Mouse (Mus musculus) erythroblast, adult 5-6 weeks (primary cell): Measurements from ENCODE around the gene Mptx1. TPM values are rescaled to one million over a fixed set of nuclear protein-coding genes. Genes with fewer than 3 reads are reported as not detected.
"Not testable (repeated sequence)": the region's sequence is repeated elsewhere in the genome, so short reads cannot be mapped to it uniquely, and the experiment has no call there.

Experiments used
- ATAC-seq: replicated peaks from 2 replicates; pipeline ENCODE4 v1.8.0; 2016; ENCODE audit warnings: moderate number of reproducible peaks, mild to moderate bottlenecking, moderate TSS enrichment, inconsistent platforms; ENCODE audit not compliant: poor library complexity, low FRiP score, severe bottlenecking
- total RNA-seq, 2 experiments: library from RNA; stranded (forward) in 1 of 2; stranded (reverse) in 1 of 2; fragments of 150-400 nt in 1 of 2; fragments of 200-764, 138-1000 nt in 1 of 2; gene quantifications; 2 replicates each; pipeline versions ENCODE4 v1.2.3 to v1.2.4; 2015 to 2017; ENCODE audit warnings: low replicate concordance in 2 of 2

The Mptx1 gene
- total RNA-seq (2015; ENCODE audit: low replicate concordance): not detected in 2 replicates
- total RNA-seq (2017; ENCODE audit: low replicate concordance): not detected in 2 replicates

DNA sequence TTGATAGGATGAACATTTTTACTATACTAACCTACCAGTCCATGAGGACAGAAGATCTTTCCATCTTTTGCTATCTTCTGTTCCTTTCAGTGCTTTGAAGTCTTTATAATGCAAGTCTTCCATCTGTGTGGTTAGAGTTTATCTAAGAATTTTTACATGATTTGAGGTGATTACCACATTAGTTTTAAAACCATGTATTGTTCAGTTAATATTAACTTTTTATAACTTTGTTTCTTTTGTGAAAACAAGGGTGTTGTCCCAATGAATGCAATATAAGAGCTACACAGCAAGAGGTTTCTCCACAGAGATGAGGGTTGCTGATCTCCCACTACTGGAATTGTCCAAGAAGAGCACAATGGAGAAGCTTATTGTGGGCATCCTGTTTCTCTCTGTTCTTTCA, at the start of gene Mptx1:
TSS of gene Mptx1 (plus strand) at position 301 of the 400 bp plus-strand sequence.
- ATAC-seq: no peak

DNA sequence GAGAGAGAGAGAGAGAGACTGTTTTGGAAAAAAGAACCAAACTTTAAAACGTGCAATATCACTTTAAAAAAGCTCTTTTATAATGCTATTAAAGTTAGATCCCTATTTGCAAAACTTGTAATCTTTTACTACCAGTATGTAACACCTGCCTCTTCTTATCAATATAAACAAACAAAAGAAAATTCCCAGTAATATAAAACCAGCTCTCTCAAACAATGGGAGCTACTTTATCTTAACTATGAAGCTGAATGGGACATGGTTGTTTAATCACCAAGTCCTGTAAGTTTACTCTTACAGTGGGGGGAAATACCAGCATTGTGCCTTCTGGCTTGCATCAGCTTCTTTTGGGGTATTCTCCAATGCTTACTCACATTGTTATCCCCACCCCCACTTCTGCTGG, 27.2 kb upstream of the Mptx1 start:
- no peak for ATAC-seq

GRCm38 (mm10) chr1:174317308-174317707, 13.0 kb upstream of the Mptx1 start:
- no peak for ATAC-seq

GRCm38 (mm10) chr1:174353636-174354035, 23.3 kb downstream of the Mptx1 start:
- not testable (repeated sequence) for ATAC-seq

DNA sequence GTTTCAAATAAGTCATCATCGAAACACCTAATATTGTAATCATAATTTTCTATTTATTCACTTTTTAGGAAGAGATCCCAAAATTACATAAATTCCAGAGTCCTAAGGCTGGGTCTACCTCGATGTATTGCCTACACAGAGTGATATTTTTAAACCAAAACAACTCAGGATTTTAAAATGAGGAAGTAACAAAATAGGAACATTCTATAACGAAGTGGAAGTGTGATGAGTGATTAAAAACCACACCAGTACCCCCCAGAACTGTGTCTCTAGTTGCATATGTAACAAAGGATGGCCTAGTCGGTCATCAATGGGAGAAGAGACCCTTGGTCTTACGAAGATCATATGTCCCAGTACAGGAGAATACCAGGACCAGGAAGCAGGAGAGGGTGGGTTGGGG, 24.3 kb downstream of the Mptx1 start:
- ATAC-seq: no peak

- ATAC-seq: no peak
Observed at GRCm38 (mm10) chr1:174364882-174365451, 34.6 kb downstream of the Mptx1 start, which contains the start of gene Olfr417. TSS of gene Olfr417 (plus strand) at chr1:174365122.

GRCm38 (mm10) chr1:174373799-174374198, 43.5 kb downstream of the Mptx1 start:
- ATAC-seq: no peak

Other genes with a start within 250 kb of the Mptx1 start
- gene Olfr429, start 246.2 kb upstream of the Mptx1 start, total RNA-seq (2015; ENCODE audit: low replicate concordance): not detected in 2 replicates
- not detected in 2 replicates for gene Olfr429, start 246.2 kb upstream of the Mptx1 start, total RNA-seq (2017; ENCODE audit: low replicate concordance)
- not detected in 2 replicates for gene Olfr427, start 233.6 kb upstream of the Mptx1 start, total RNA-seq (2015; ENCODE audit: low replicate concordance)
- gene Olfr427, start 233.6 kb upstream of the Mptx1 start, total RNA-seq (2017; ENCODE audit: low replicate concordance): not detected in 2 replicates
- 2.1 TPM in 1 of 2 replicates, not detected in the other for gene Olfr231, start 209.4 kb upstream of the Mptx1 start, total RNA-seq (2015; ENCODE audit: low replicate concordance)
- not detected in 2 replicates for gene Olfr231, start 209.4 kb upstream of the Mptx1 start, total RNA-seq (2017; ENCODE audit: low replicate concordance)
- gene Olfr424, start 199.0 kb upstream of the Mptx1 start, total RNA-seq (2015; ENCODE audit: low replicate concordance): not detected in 2 replicates
- gene Olfr424, start 199.0 kb upstream of the Mptx1 start, total RNA-seq (2017; ENCODE audit: low replicate concordance): not detected in 2 replicates
- gene Olfr420, start 174.9 kb upstream of the Mptx1 start, total RNA-seq (2015; ENCODE audit: low replicate concordance): 0.38 TPM in 1 of 2 replicates, not detected in the other
- gene Olfr420, start 174.9 kb upstream of the Mptx1 start, total RNA-seq (2017; ENCODE audit: low replicate concordance): 1.8 and 2.0 TPM in 2 replicates
- gene Spta1, start 157.7 kb upstream of the Mptx1 start, total RNA-seq (2015; ENCODE audit: low replicate concordance): 279 and 284 TPM in 2 replicates
- 931 and 1,200 TPM in 2 replicates for gene Spta1, start 157.7 kb upstream of the Mptx1 start, total RNA-seq (2017; ENCODE audit: low replicate concordance)
- gene Olfr419, start 78.5 kb upstream of the Mptx1 start, total RNA-seq (2015; ENCODE audit: low replicate concordance): not detected in 2 replicates
- 2.9 TPM in 1 of 2 replicates, not detected in the other for gene Olfr419, start 78.5 kb upstream of the Mptx1 start, total RNA-seq (2017; ENCODE audit: low replicate concordance)
- 0.42 TPM in 1 of 2 replicates, not detected in the other for gene Olfr417, start 34.6 kb downstream of the Mptx1 start, total RNA-seq (2015; ENCODE audit: low replicate concordance)
- gene Olfr417, start 34.6 kb downstream of the Mptx1 start, total RNA-seq (2017; ENCODE audit: low replicate concordance): 0.17 TPM in 1 of 2 replicates, not detected in the other
- not detected in 2 replicates for gene Olfr248, start 60.5 kb downstream of the Mptx1 start, total RNA-seq (2015; ENCODE audit: low replicate concordance)
- gene Olfr248, start 60.5 kb downstream of the Mptx1 start, total RNA-seq (2017; ENCODE audit: low replicate concordance): not detected in 2 replicates
- gene Olfr414, start 93.5 kb downstream of the Mptx1 start, total RNA-seq (2015; ENCODE audit: low replicate concordance): not detected in 2 replicates
- 0.60 TPM in 1 of 2 replicates, not detected in the other for gene Olfr414, start 93.5 kb downstream of the Mptx1 start, total RNA-seq (2017; ENCODE audit: low replicate concordance)
- not detected in 2 replicates for gene Olfr220, start 111.6 kb downstream of the Mptx1 start, total RNA-seq (2015; ENCODE audit: low replicate concordance)
- not detected in 2 replicates for gene Olfr220, start 111.6 kb downstream of the Mptx1 start, total RNA-seq (2017; ENCODE audit: low replicate concordance)
- not detected in 2 replicates for gene Fmn2, start 171.3 kb downstream of the Mptx1 start, total RNA-seq (2015; ENCODE audit: low replicate concordance)
- gene Fmn2, start 171.3 kb downstream of the Mptx1 start, total RNA-seq (2017; ENCODE audit: low replicate concordance): 0.09 TPM in 1 of 2 replicates, not detected in the other